Mouse (Mus musculus): ENCODE results near the gene Atp5s. TPM values are rescaled to one million over a fixed set of nuclear protein-coding genes. Genes with fewer than 3 reads are reported as not detected.

The Atp5s gene
- polyA plus RNA-seq, 1 experiment, result 93.4 TPM

DNA sequence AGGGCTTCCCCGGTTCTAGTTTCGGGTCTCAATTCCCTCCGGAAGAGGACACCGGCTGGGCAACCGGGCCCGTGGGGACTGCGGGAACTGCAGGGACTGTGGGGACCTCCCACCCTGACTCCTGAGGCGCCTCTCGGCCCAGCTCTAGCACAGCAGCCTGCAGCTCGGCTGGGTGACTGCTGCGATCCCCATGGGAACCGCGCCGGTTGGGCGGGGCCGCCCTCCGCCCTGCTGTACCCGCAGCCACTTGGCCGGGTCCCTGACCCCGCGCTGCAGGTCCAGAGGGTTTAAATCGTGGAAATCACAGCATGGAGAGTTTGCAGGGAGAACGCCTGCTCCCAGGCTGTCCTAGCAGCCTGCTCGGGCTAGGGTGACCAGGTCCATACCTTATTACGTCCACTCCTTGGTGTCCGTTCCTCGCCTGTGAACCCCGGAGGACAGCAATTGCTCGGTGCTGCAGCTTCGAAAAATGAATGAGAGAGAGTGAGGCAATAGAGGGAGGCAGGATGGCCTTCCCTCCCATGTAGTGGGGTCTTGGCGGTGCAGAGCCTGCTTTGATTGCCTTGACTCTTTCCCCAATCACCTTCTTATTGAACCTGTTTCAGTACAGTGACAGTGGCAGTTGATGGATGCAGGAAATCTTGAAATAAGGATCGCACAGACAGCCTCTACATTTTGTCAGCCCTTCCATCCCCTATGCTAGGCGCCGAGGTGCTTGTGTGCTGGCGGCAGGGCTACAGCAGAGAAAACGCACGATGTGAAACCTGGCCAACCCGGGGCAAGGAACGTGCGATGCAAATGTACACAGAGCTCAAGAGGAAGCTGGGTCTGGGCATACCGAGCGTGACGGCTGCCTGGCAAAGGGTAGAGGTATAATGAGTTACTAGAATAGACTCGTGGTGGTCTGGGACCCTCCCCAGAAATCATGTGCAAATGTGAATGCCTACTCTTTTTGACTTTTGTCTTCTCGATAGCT, 66.1 kb downstream of the Atp5s start, which contains the start of gene Cdkl1:
Cdkl1 (minus strand) TSS at position 738 of the 976 bp plus-strand sequence.
- Histone ChIP-seq H3K27ac (ENCODE audit: control insufficient read depth, insufficient read depth, low read depth, low read length) (peak within 1 kb of the TSS; percentile 75), H3K36me3 (ENCODE audit: control insufficient read depth, insufficient read depth, low read length) (no peaks in the 10 kb centered on the region), H3K4me3 (ENCODE audit: control insufficient read depth, low read depth, low read length) (peak within 1 kb of the TSS; percentile 93), H3K4me1 (ENCODE audit: control insufficient read depth, insufficient read depth, low read length) (peaks cover 11% of the 10 kb centered on the region), H3K27me3 (ENCODE audit: control insufficient read depth, insufficient read depth, low read length) (no peaks in the 10 kb centered on the region)
- TF ChIP-seq CTCF (IDR thresholded peaks at IDR 0.05; ENCODE audit: control insufficient read depth, insufficient read depth, insufficient replicate concordance, low read depth, low read length) (no peak), POLR2A (IDR thresholded peaks at IDR 0.05; ENCODE audit: control insufficient read depth, low read depth, low read length) (peak; percentile 43)

Other genes with a start within 250 kb of the Atp5s start
- 4.3 and 4.6 TPM in 2 replicates for gene Vcpkmt, start 141.9 kb upstream of the Atp5s start, polyA plus RNA-seq (2012; rRNA removed)
- gene Sos2, start 43.1 kb upstream of the Atp5s start, polyA plus RNA-seq (2012; rRNA removed), result 6.8 and 7.6 TPM in 2 replicates
- 8.1 and 9.4 TPM in 2 replicates for gene L2hgdh, start 77 bp upstream of the Atp5s start, polyA plus RNA-seq (2012; rRNA removed)
- gene Cdkl1, start 66.3 kb downstream of the Atp5s start, polyA plus RNA-seq (2012; rRNA removed), result 7.9 and 8.2 TPM in 2 replicates
- 49.1 and 54.4 TPM in 2 replicates for gene Atl1, start 167.7 kb downstream of the Atp5s start, polyA plus RNA-seq (2012; rRNA removed)
- 5.1 and 5.6 TPM in 2 replicates for gene Map4k5, start 168.2 kb downstream of the Atp5s start, polyA plus RNA-seq (2012; rRNA removed)